Mouse (Mus musculus) hindbrain, embryonic 13.5 days (tissue): ENCODE measurements around the gene Dnajb12. TPM values are rescaled to one million over a fixed set of nuclear protein-coding genes. Genes with fewer than 3 reads are reported as not detected.

Experiments
- ATAC-seq: fragments of 200-750 bp; cut with Nextera tagmentation; 2 replicates; pipeline ENCODE4 v1.8.0; 2017; ENCODE audit warnings: moderate TSS enrichment; ENCODE audit not compliant: low FRiP score
- H3K27ac ChIP-seq: fragments of 300-500 bp; sonication (generic); 2 replicates; pipeline ENCODE4 v1.5.1; 2015; ENCODE audit warnings: inconsistent platforms, mild to moderate bottlenecking, moderate library complexity
- H3K27me3 ChIP-seq: fragments of 300-500 bp; sonication (generic); 2 replicates; pipeline ENCODE4 v1.6.1; 2015; ENCODE audit warnings: mild to moderate bottlenecking, inconsistent platforms
- H3K36me3 ChIP-seq: fragments of 300-500 bp; sonication (generic); 2 replicates; pipeline ENCODE4 v1.6.1; 2015; ENCODE audit warnings: mild to moderate bottlenecking, inconsistent platforms
- H3K4me1 ChIP-seq: fragments of 300-500 bp; sonication (generic); replicated peaks from 2 replicates; pipeline ENCODE4 v1.6.1; 2015; ENCODE audit warnings: inconsistent platforms
- H3K4me2 ChIP-seq: fragments of 300-500 bp; sonication (generic); 2 replicates; pipeline ENCODE4 v1.6.1; 2015; ENCODE audit warnings: inconsistent platforms, mild to moderate bottlenecking, moderate library complexity
- H3K4me3 ChIP-seq: fragments of 300-500 bp; sonication (generic); 2 replicates; pipeline ENCODE4 v1.5.1; 2015; ENCODE audit warnings: mild to moderate bottlenecking, inconsistent platforms
- H3K9ac ChIP-seq: fragments of 300-500 bp; sonication (generic); 2 replicates; pipeline ENCODE4 v1.6.1; 2015; ENCODE audit warnings: mild to moderate bottlenecking, inconsistent platforms
- H3K9me3 ChIP-seq: fragments of 300-500 bp; sonication (generic); 2 replicates; pipeline ENCODE4 v1.6.1; 2016; ENCODE audit warnings: inconsistent platforms
- WGBS: fragments of 180-500 bp; shearing (Covaris S2); methylation state at CpG from one replicate; pipeline ENCODE4 v1.1.7; 2015; 5-methylcytosine and 5-hydroxymethylcytosine counted together
- polyA plus RNA-seq: library from polyadenylated mRNA; unstranded; fragments of >200 nt; fragmentation: Nextera tagmentation; extraction: Ambion mirVana; gene quantifications from 2 replicates; pipeline ENCODE4 v1.2.1, GENCODE M21; 2015

The Dnajb12 gene
- polyA plus RNA-seq, 1 experiment from 2014 or later, result 19.2 TPM

DNA sequence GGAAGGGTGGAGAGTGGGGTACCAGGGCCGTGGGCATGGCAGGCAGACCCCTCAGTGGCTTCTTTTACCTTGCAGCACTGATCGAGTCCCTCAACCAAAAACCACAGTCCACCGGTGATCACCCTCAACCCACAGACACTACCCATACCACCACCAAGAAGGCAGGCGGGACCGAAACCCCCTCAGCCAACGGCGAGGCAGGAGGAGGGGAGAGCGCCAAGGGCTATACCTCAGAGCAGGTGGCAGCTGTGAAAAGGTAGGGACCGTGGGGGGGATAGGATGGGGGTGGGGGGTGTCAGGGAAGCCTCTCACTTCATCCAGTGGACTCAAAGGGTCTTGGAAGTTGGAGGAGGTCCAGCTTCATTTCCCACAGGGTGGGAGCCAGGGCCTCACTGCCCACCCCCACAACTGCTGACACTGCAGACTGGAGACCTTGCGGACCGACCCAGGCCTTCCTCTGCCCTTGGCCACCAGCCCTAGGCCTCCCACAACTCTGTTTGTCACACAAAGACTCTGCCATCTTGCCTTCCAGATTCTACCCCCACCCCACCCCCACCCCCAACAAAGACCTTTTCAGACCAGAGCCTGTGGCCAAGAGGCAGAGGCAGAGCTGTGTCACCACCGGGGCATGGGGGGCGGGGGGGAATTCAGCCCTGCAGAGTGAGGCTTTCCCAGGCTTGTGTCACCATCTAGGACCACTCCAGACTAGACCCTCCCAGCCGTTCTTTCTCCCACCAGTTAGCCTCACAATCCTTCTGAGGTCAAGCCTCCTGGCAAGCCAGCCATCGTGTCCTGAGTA, 10.8 kb downstream of the Dnajb12 start:
- ATAC-seq, result peak; percentile 4; the same call in 1 of the 2 replicates
- WGBS, result 80% methylated on average over 15 of the region's 15 CpGs
- H3K36me3 ChIP-seq, result peaks cover 42% of the 10 kb centered on the region
- H3K4me1 ChIP-seq, result peaks cover 30% of the 10 kb centered on the region
- H3K27me3 ChIP-seq, result no peaks in the 10 kb centered on the region
- H3K4me2 ChIP-seq, result no peak overlapping the region
- no peak overlapping the region for H3K4me3 ChIP-seq
- H3K9me3 ChIP-seq, result no peaks in the 10 kb centered on the region
- no peak overlapping the region for H3K27ac ChIP-seq
- peak overlapping the region; percentile 13; the same call in 1 of the 2 replicates for H3K9ac ChIP-seq

GRCm38 (mm10) chr10:59892977-59893376, 13.6 kb downstream of the Dnajb12 start:
- Histone ChIP-seq H3K9ac (no peak overlapping the region; the same call in 1 of the 2 replicates), H3K36me3 (peaks cover 60% of the 10 kb centered on the region), H3K4me1 (peaks cover 50% of the 10 kb centered on the region), H3K27me3 (no peaks in the 10 kb centered on the region), H3K9me3 (no peaks in the 10 kb centered on the region), H3K4me3 (no peak overlapping the region), H3K4me2 (no peak overlapping the region), H3K27ac (peak overlapping the region; percentile 45)
- WGBS, result 29% methylated on average over 6 of the region's 6 CpGs
- no peak for ATAC-seq

DNA sequence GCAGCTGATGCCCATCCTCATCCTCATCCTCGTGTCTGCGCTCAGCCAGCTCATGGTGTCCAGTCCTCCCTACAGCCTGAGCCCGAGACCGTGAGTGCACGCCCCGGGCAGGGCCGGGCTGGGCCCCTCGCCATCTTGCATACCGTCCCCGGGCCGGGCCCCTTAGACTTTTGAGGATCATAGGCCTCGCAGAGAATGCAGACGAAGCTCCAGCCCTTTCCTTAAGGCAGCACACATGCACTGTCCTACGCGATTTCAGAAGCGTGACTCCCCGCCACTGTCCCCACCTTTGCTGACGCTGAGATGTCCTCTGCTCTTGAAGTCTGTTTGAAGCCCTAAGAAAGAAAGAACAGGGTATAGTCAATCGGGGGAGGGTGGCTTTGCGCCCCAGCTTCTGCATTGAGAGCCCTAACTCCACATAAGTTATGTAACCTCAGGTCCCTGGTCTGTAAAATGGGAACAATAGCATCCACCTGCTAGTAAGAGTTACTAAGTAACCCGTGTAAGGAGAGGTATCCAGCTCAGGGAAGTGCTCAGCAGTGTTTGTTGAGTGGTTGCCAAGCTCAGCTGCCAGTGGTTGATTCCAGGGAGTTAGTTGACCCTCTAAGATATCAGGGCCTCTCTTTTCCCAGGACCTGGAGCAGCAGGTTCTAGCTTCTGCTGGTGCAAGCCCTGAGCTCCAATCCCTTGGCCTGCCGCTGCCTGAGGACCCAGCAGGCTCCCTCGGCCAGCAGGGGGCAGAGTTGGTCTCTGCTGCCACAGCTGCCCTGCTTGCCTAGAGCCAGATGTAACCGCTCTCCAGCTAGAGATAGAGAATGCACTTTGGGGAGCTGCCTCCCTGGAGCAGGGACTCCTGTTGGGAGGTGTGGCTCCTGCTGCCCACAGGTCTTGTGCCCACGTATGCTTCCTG, 15.2 kb downstream of the Dnajb12 start:
- peak overlapping the region; percentile 58 for H3K27ac ChIP-seq
- no peaks in the 10 kb centered on the region for H3K27me3 ChIP-seq
- WGBS, result 79% methylated on average over 25 of the region's 25 CpGs
- no peak overlapping the region for H3K4me3 ChIP-seq
- ATAC-seq, result no peak
- peaks cover 62% of the 10 kb centered on the region for H3K4me1 ChIP-seq
- no peaks in the 10 kb centered on the region for H3K9me3 ChIP-seq
- peak overlapping the region; percentile 49; the same call in 1 of the 2 replicates for H3K9ac ChIP-seq
- no peak overlapping the region for H3K4me2 ChIP-seq
- peaks cover 60% of the 10 kb centered on the region for H3K36me3 ChIP-seq

DNA sequence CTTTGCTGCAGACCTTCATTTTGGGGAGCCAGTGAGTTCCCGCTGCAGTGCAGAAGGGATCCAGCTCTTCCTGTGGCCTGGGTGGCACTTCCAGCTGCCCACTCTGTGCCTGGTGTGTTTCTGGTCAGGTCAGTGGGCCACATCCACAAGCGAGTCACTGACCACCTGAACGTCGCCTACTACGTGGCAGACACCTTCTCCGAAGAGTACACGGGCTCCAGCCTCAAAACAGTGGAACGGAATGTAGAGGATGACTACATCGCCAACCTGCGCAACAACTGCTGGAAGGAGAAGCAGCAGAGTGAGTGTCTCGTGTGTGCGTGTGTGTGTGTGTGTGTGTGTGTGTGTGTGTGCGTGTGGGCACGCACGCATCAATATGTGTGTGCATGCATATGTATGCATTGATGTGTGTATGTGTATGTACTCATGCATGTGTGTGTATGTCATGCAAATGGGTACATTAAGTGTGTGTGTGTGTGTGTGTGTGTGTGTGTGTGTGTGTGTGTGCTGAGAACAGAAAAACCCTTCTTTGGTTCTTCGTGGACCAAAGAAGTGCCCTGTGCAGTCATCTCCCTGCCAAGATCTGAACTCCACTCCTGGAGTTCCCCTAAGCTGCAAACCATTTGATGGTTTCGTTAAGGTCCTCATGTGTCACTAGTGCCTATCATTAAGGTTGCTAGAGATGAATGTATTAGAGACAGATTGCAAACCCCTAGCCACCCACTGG, 16.3 kb downstream of the Dnajb12 start:
- Histone ChIP-seq H3K4me1 (peaks cover 66% of the 10 kb centered on the region), H3K27me3 (no peaks in the 10 kb centered on the region), H3K36me3 (peaks cover 55% of the 10 kb centered on the region), H3K27ac (peak overlapping the region; percentile 99; the same call in 1 of the 2 replicates), H3K4me2 (no peak overlapping the region), H3K9me3 (no peaks in the 10 kb centered on the region), H3K4me3 (no peak overlapping the region), H3K9ac (peak overlapping the region; percentile 63)
- WGBS, result 93% methylated on average over 17 of the region's 17 CpGs
- ATAC-seq, result no peak

GRCm38 (mm10) chr10:59896211-59896610, 16.9 kb downstream of the Dnajb12 start:
- Histone ChIP-seq H3K9me3 (no peaks in the 10 kb centered on the region), H3K4me3 (no peak overlapping the region), H3K4me2 (no peak overlapping the region), H3K27me3 (no peaks in the 10 kb centered on the region), H3K4me1 (peaks cover 70% of the 10 kb centered on the region), H3K9ac (peak overlapping the region; percentile 63), H3K27ac (peak overlapping the region; percentile 99), H3K36me3 (peaks cover 49% of the 10 kb centered on the region)
- no peak for ATAC-seq
- 96% methylated on average over 4 of the region's 4 CpGs for WGBS

- Histone ChIP-seq H3K27me3 (no peaks in the 10 kb centered on the region), H3K9me3 (no peaks in the 10 kb centered on the region), H3K4me2 (peak overlapping the region; percentile 38), H3K36me3 (peaks cover 42% of the 10 kb centered on the region), H3K27ac (peak overlapping the region; percentile 99), H3K9ac (peak overlapping the region; percentile 63), H3K4me3 (no peak overlapping the region), H3K4me1 (peaks cover 77% of the 10 kb centered on the region)
- no peak; the same call in 1 of the 2 replicates for ATAC-seq
- 23% methylated on average over 3 of the region's 3 CpGs for WGBS
Observed at GRCm38 (mm10) chr10:59896911-59897331, 17.6 kb downstream of the Dnajb12 start.

DNA sequence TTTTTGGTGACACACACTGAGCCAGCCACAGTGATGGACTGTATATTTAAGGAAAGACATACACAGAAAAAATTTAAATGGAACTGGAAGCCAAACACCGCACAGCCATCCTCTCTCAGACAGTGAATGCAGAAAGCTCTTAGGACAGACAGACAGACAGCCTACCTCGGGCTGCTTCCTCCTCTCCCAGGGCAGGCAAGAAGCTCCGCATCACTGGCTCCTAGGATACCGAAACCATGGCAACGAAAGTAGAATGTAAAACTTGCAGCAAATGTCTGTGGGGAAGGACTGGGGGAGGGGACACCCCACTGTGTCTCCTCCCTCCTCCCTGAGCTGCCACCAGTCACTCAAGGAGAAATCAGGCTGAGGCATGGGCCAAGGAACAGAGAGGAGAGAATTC, 18.2 kb downstream of the Dnajb12 start:
- H3K9ac ChIP-seq, result peak overlapping the region; percentile 63

DNA sequence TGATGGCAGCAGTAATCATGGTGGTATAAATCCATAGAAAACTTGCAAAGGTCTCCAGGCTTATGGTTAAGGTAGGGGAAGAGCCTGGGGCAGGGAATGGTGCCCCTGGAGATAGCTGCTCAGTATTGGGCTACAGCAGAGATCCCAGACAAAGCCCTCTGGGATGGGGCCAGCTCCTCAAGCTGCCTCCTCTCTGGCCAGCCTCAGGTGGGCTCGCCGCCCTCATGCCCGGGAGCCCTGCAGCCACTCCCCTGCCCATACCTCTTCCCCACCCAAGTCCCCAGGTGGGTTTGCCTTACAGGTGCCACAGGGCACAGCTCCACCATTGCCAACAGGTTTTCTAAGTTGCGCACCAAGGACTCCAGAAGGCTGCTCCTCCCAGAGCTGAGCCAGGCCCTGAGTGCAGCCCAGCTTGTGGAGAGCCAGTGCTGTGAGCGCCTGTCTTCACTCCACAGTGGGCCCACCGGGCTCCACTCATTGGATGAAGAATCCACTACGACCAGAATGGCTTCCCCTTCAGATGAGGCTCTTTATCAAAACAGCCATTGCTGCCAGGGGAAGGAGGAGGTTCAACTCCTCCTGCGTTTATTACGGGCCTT, 18.9 kb downstream of the Dnajb12 start:
- Histone ChIP-seq H3K4me2 (peak overlapping the region; percentile 8; the same call in 1 of the 2 replicates), H3K4me3 (no peak overlapping the region), H3K27ac (peak overlapping the region; percentile 99), H3K9me3 (no peaks in the 10 kb centered on the region), H3K36me3 (peaks cover 33% of the 10 kb centered on the region), H3K9ac (peak overlapping the region; percentile 60), H3K27me3 (no peaks in the 10 kb centered on the region), H3K4me1 (peaks cover 90% of the 10 kb centered on the region)
- 49% methylated on average over 9 of the region's 9 CpGs for WGBS
- ATAC-seq, result no peak

More for the DNA sequence above, 18.2 kb downstream of the Dnajb12 start:
- no peaks in the 10 kb centered on the region for H3K9me3 ChIP-seq
- no peaks in the 10 kb centered on the region for H3K27me3 ChIP-seq
- peak overlapping the region; percentile 38 for H3K4me2 ChIP-seq
- peak; percentile 11; the same call in 1 of the 2 replicates for ATAC-seq
- H3K4me3 ChIP-seq, result 0 out of 2 replicates have a peak overlapping the region, but pooled peaks have one; percentile 4
- peaks cover 36% of the 10 kb centered on the region for H3K36me3 ChIP-seq
- peaks cover 83% of the 10 kb centered on the region for H3K4me1 ChIP-seq
- H3K27ac ChIP-seq, result peak overlapping the region; percentile 99
- 8% methylated on average over 5 of the region's 5 CpGs for WGBS

GRCm38 (mm10) chr10:59898935-59899334, 19.6 kb downstream of the Dnajb12 start:
- Histone ChIP-seq H3K27me3 (no peaks in the 10 kb centered on the region), H3K27ac (peak overlapping the region; percentile 99), H3K36me3 (peaks cover 28% of the 10 kb centered on the region), H3K9ac (peak overlapping the region; percentile 64), H3K4me2 (no peak overlapping the region; the same call in 1 of the 2 replicates), H3K4me3 (no peak overlapping the region), H3K9me3 (no peaks in the 10 kb centered on the region), H3K4me1 (peaks cover 95% of the 10 kb centered on the region)
- WGBS, result 7% methylated on average over 2 of the region's 2 CpGs
- 0 out of 2 replicates have a peak, but pooled peaks have one; percentile 1 for ATAC-seq

DNA sequence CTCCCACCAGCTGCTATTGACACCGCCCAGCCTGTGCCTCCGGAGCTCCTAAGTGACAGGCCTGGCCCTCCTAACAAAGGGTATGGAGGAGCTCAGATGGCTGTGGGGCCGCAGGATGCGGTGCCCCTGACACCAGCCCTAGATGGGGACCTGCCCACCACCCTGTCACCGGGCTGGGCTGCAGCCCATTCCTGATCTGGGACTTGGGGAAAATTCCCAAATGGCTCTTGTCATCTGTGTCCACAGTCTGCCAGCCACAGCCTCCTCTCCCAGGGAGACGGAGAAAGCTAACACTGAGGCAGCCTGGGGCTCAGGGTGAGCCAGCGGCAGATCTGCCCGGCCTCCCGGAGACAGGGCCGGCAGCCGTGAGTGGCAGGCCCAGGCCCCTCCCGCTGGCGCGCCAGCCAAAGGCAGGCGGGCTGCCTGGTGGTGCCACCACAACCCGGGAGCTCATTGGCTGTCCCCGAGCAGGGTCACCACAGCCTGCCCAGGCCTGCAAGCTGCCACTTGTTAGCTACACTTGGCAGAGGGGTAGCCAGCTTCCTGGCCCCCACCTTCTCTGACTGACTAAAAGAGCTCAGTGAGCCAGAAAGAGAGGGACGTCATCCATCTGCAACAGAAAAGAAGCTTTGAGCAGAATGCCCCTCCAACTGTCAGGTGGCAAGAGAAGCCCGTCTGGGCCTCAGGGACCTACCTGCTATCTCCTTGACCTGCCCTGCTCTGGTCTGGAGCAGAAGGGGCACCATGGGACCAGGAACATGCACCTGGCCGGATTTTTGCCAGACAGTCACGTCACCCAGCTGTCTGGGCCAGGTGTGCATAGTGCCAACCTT, 20.2 kb downstream of the Dnajb12 start:
- Histone ChIP-seq H3K4me1 (peaks cover 91% of the 10 kb centered on the region), H3K4me3 (no peak overlapping the region), H3K27me3 (no peaks in the 10 kb centered on the region), H3K36me3 (peaks cover 22% of the 10 kb centered on the region), H3K9me3 (no peaks in the 10 kb centered on the region), H3K9ac (peak overlapping the region; percentile 64), H3K4me2 (peak overlapping the region; percentile 27), H3K27ac (peak overlapping the region; percentile 99)
- ATAC-seq, result peak; percentile 90
- WGBS, result 8% methylated on average over 21 of the region's 21 CpGs

DNA sequence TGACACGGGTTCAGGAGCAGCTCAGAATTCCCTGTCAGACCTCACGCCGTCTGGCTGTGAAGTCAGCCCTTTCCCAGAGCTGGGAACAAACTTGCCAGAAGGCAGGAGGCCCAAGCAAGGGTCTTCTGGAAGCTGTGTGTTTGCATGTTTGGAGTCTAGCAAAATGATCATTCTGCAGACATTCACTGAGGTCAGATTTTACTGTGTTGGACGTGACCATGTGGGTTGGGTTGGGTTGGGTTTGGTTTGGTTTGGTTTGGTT, 20.7 kb downstream of the Dnajb12 start:
- no peak overlapping the region for H3K4me3 ChIP-seq
- 28% methylated on average over 4 of the region's 4 CpGs for WGBS
- H3K4me2 ChIP-seq, result peak overlapping the region; percentile 27; the same call in 1 of the 2 replicates
- ATAC-seq, result no peak
- H3K27ac ChIP-seq, result peak overlapping the region; percentile 99
- peaks cover 18% of the 10 kb centered on the region for H3K36me3 ChIP-seq
- no peaks in the 10 kb centered on the region for H3K27me3 ChIP-seq
- H3K4me1 ChIP-seq, result peaks cover 86% of the 10 kb centered on the region
- H3K9ac ChIP-seq, result peak overlapping the region; percentile 64
- no peaks in the 10 kb centered on the region for H3K9me3 ChIP-seq
